Comparison of ENCODE assay signal across 15 mouse cellular contexts in the genomic region with DNA sequence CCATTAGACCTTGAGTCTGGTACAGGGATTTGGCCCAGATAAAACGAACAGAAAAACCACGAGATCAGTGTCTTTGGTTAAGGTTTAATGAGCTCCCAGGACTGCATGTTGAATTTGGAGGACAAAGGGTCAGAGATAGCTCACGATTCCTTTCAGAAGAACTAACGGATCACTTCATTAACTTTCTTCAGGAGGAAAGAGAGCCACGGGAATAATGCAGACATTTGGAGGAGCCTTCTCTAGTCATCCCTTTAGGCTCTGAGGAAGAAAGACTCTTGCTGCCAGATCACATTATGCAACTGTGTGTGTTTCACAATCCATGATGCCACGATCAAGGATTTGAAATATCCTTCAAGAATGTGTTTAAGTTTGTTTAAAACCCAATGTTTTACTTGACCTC.
DNase-seq lines count a peak whose midpoint lies in the region; ATAC-seq lines count a peak whose summit lies in the region.
"Had no signal": no experiment of that assay in that cellular context is flagged by ENCODE, and none has a peak within 500 bp of the region (broad histone marks: within the 10 kb centered on the region; RNA-seq: fewer than 3 reads in every experiment).

No protein-coding gene starts in this region.

- no peaks in the 10 kb centered on the region for H3K27me3 ChIP-seq in midbrain, embryonic 14.5 days (ENCODE audit: control insufficient read depth, insufficient read depth, low read length)
- H3K27me3 ChIP-seq in midbrain, embryonic 15.5 days (replicated peaks), result no peaks in the 10 kb centered on the region
- H3K27me3 ChIP-seq in lung, embryonic 15.5 days, result no peaks in the 10 kb centered on the region
- H3K27me3 ChIP-seq: forebrain, embryonic 12.5 days; liver, embryonic 15.5 days had no signal

- WGBS in midbrain, embryonic 14.5 days, result 46% methylated on average over 6 of the region's 6 CpGs
- 41% methylated on average over 6 of the region's 6 CpGs for WGBS in midbrain, embryonic 15.5 days
- 31% methylated on average over 6 of the region's 6 CpGs for WGBS in lung, embryonic 15.5 days

- no peaks in the 10 kb centered on the region for H3K36me3 ChIP-seq in midbrain, embryonic 14.5 days (ENCODE audit: control insufficient read depth, insufficient read depth, low read length)
- H3K36me3 ChIP-seq in midbrain, embryonic 15.5 days (replicated peaks), result no peaks in the 10 kb centered on the region
- no peaks in the 10 kb centered on the region for H3K36me3 ChIP-seq in lung, embryonic 15.5 days
- H3K36me3 ChIP-seq: forebrain, embryonic 12.5 days; liver, embryonic 15.5 days had no signal

- H3K4me3 ChIP-seq in midbrain, embryonic 14.5 days (replicated peaks; ENCODE audit: low read depth, low read length), result no peak overlapping the region
- no peak overlapping the region for H3K4me3 ChIP-seq in midbrain, embryonic 15.5 days
- H3K4me3 ChIP-seq in lung, embryonic 15.5 days, result no peak overlapping the region
- H3K4me3 ChIP-seq: forebrain, embryonic 12.5 days; liver, embryonic 15.5 days had no signal

- no peak overlapping the region for H3K4me2 ChIP-seq in midbrain, embryonic 14.5 days (ENCODE audit: low read length)
- H3K4me2 ChIP-seq in midbrain, embryonic 15.5 days, result no peak overlapping the region
- H3K4me2 ChIP-seq in lung, embryonic 15.5 days, result no peak overlapping the region
- H3K4me2 ChIP-seq: forebrain, embryonic 12.5 days; liver, embryonic 15.5 days; midbrain, embryonic 11.5 days had no signal

- no peaks in the 10 kb centered on the region for H3K9me3 ChIP-seq in midbrain, embryonic 14.5 days (ENCODE audit: control insufficient read depth, low read length)
- H3K9me3 ChIP-seq in midbrain, embryonic 15.5 days, result no peaks in the 10 kb centered on the region
- no peaks in the 10 kb centered on the region for H3K9me3 ChIP-seq in lung, embryonic 15.5 days
- H3K9me3 ChIP-seq: forebrain, embryonic 12.5 days; liver, embryonic 15.5 days had no signal

- H3K9ac ChIP-seq in midbrain, embryonic 14.5 days (replicated peaks; ENCODE audit: low read length), result no peak overlapping the region
- H3K9ac ChIP-seq in midbrain, embryonic 15.5 days, result no peak overlapping the region
- no peak overlapping the region for H3K9ac ChIP-seq in lung, embryonic 15.5 days
- H3K9ac ChIP-seq: forebrain, embryonic 12.5 days; liver, embryonic 15.5 days had no signal

- H3K4me1 ChIP-seq in midbrain, embryonic 14.5 days (ENCODE audit: control insufficient read depth, insufficient read depth, low read length), result no peaks in the 10 kb centered on the region
- no peaks in the 10 kb centered on the region for H3K4me1 ChIP-seq in midbrain, embryonic 15.5 days
- H3K4me1 ChIP-seq in lung, embryonic 15.5 days, result 0 out of 2 replicates have a peak, but pooled peaks cover 9% of the 10 kb centered on the region
- H3K4me1 ChIP-seq: liver, embryonic 15.5 days had no signal

- no peak overlapping the region for H3K27ac ChIP-seq in midbrain, embryonic 14.5 days (replicated peaks; ENCODE audit: low read depth, low read length)
- H3K27ac ChIP-seq in midbrain, embryonic 15.5 days, result no peak overlapping the region
- H3K27ac ChIP-seq in lung, embryonic 15.5 days, result 0 out of 2 replicates have a peak overlapping the region, but pooled peaks have one; percentile 26
- H3K27ac ChIP-seq: forebrain, embryonic 12.5 days; kidney, postnatal 0 days; liver, embryonic 15.5 days had no signal

- no peak for ATAC-seq in midbrain, embryonic 14.5 days (ENCODE audit: low FRiP score, low TSS enrichment)
- ATAC-seq in midbrain, embryonic 15.5 days (replicated peaks), result no peak
- no peak for ATAC-seq in lung, embryonic 15.5 days (ENCODE audit: borderline replicate concordance, extremely low read depth, low FRiP score, low TSS enrichment)
- ATAC-seq: hindbrain, embryonic 16.5 days had no signal

- peak; percentile 12 for DNase-seq in midbrain, embryonic 14.5 days
- DNase-seq in adrenal gland, postnatal 10 days, result peak; percentile 56
- DNase-seq in yolk sac, embryonic 10.5 days (ENCODE audit: low spot score), result peak; percentile 15
- DNase-seq in layer of hippocampus, adult 11-12 months (ENCODE audit: low spot score), result no peak
- no peak for DNase-seq in spleen, postnatal 36 days (ENCODE audit: low spot score in 2 of 2)
- DNase-seq: cerebellum, postnatal 10 days; gastrocnemius, postnatal 25 days; thymus, adult 18-20 months had no signal

Comparison
In these comparisons a context has a peak if more than half of its experiments do, and no peak if none do; other contexts are left out.
1. DNase-seq: peak in midbrain, embryonic 14.5 days (single experiment), adrenal gland, postnatal 10 days (single experiment) and yolk sac, embryonic 10.5 days (single experiment); none in layer of hippocampus, adult 11-12 months (single experiment) and spleen, postnatal 36 days (0 of 2).